Mouse (Mus musculus) intestine, embryonic 16.5 days (tissue): ENCODE data around the gene Homez. TPM values are rescaled to one million over a fixed set of nuclear protein-coding genes. Genes with fewer than 3 reads are reported as not detected.

Source experiments
- ATAC-seq: fragments of 200-750 bp; cut with Nextera tagmentation; 2 replicates; pipeline ENCODE4 v1.8.0; 2017; ENCODE audit warnings: moderate TSS enrichment, moderate library complexity
- H3K27ac ChIP-seq: fragments of 300-500 bp; sonication (generic); 2 replicates; pipeline ENCODE4 v1.5.1; 2014; ENCODE audit warnings: mild to moderate bottlenecking, low read length
- H3K27me3 ChIP-seq: fragments of 300-500 bp; sonication (generic); replicated peaks from 2 replicates; pipeline ENCODE4 v1.6.1; 2014; ENCODE audit warnings: low read length, control low read depth, mixed read lengths; ENCODE audit not compliant: control insufficient read depth, insufficient read depth
- H3K36me3 ChIP-seq: fragments of 300-500 bp; sonication (generic); 2 replicates; pipeline ENCODE4 v1.6.1; 2014; ENCODE audit warnings: low read length, control low read depth; ENCODE audit not compliant: control insufficient read depth, insufficient read depth
- H3K4me1 ChIP-seq: fragments of 300-500 bp; sonication (generic); 2 replicates; pipeline ENCODE4 v1.6.1; 2014; ENCODE audit warnings: low read length, control low read depth, mixed read lengths; ENCODE audit not compliant: control insufficient read depth, insufficient read depth
- H3K4me2 ChIP-seq: fragments of 300-500 bp; sonication (generic); 2 replicates; pipeline ENCODE4 v1.6.1; 2014; ENCODE audit warnings: low read depth, low read length, control low read depth
- H3K4me3 ChIP-seq: fragments of 300-500 bp; sonication (generic); 2 replicates; pipeline ENCODE4 v1.5.1; 2014; ENCODE audit warnings: mild to moderate bottlenecking, low read length
- H3K9ac ChIP-seq: fragments of 300-500 bp; sonication (generic); 2 replicates; pipeline ENCODE4 v1.6.1; 2014; ENCODE audit warnings: low read depth, low read length
- H3K9me3 ChIP-seq: fragments of 300-500 bp; sonication (generic); 2 replicates; pipeline ENCODE4 v1.6.1; 2016; ENCODE audit warnings: low read length, control low read depth; ENCODE audit not compliant: control insufficient read depth
- WGBS: fragments of 180-500 bp; shearing (Covaris S2); extraction: QIAGEN DNeasy Blood & Tissue Kit; methylation state at CpG from one replicate; pipeline ENCODE4 v1.1.7; 2014; 5-methylcytosine and 5-hydroxymethylcytosine counted together
- polyA plus RNA-seq: library from polyadenylated mRNA; unstranded; fragments of >200 nt; fragmentation: Nextera tagmentation; extraction: Ambion mirVana; gene quantifications from 2 replicates; pipeline ENCODE4 v1.2.1, GENCODE M21; 2015

The Homez gene
- polyA plus RNA-seq, 1 experiment from 2014 or later, result 10.2 TPM

GRCm38 (mm10) chr14:54860511-54860910 lies 10.2 kb downstream of the Homez start:
- no peaks in the 10 kb centered on the region for H3K27me3 ChIP-seq
- 51% methylated on average over 2 of the region's 2 CpGs for WGBS
- H3K27ac ChIP-seq, result no peak overlapping the region
- H3K9ac ChIP-seq, result no peak overlapping the region
- no peaks in the 10 kb centered on the region for H3K9me3 ChIP-seq
- H3K4me3 ChIP-seq, result no peak overlapping the region
- peaks cover 2% of the 10 kb centered on the region; the same call in 1 of the 2 replicates for H3K4me1 ChIP-seq
- 0 out of 2 replicates have a peak, but pooled peaks cover 6% of the 10 kb centered on the region for H3K36me3 ChIP-seq
- no peak overlapping the region for H3K4me2 ChIP-seq
- ATAC-seq, result no peak

DNA sequence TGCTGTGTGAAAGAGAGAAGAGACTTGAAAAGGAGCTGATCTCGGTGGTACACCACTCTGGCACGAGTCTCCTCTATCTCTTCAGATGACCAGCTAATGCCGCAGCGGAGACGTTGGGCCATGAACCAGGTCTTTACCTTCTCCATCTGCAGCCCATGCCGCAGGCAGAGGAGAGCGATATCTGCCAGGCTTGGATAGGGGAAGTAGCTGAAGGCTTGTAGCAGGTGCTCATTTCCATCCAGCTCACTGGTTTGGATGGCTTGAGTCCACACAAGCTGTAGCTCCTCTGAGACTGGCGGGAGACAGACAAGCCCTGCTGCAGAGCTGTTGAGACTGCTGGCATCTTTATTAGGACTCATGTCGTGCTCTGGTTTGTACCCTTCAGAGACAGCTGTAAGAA lies 12.9 kb downstream of the Homez start:
- H3K4me2 ChIP-seq, result no peak overlapping the region
- H3K9ac ChIP-seq, result no peak overlapping the region
- 91% methylated on average over 9 of the region's 9 CpGs for WGBS
- no peak for ATAC-seq
- no peaks in the 10 kb centered on the region for H3K4me1 ChIP-seq
- peaks cover 6% of the 10 kb centered on the region; the same call in 1 of the 2 replicates for H3K36me3 ChIP-seq
- H3K27ac ChIP-seq, result no peak overlapping the region
- H3K9me3 ChIP-seq, result no peaks in the 10 kb centered on the region
- no peaks in the 10 kb centered on the region for H3K27me3 ChIP-seq
- H3K4me3 ChIP-seq, result no peak overlapping the region

- Histone ChIP-seq H3K9ac (no peak overlapping the region), H3K27me3 (no peaks in the 10 kb centered on the region), H3K9me3 (no peaks in the 10 kb centered on the region), H3K4me2 (no peak overlapping the region), H3K4me3 (no peak overlapping the region), H3K27ac (no peak overlapping the region), H3K4me1 (no peaks in the 10 kb centered on the region), H3K36me3 (peaks cover 6% of the 10 kb centered on the region; the same call in 1 of the 2 replicates)
- ATAC-seq, result no peak
- 86% methylated on average over 7 of the region's 7 CpGs for WGBS
Measured at GRCm38 (mm10) chr14:54856703-54857102, 14.1 kb downstream of the Homez start.

DNA sequence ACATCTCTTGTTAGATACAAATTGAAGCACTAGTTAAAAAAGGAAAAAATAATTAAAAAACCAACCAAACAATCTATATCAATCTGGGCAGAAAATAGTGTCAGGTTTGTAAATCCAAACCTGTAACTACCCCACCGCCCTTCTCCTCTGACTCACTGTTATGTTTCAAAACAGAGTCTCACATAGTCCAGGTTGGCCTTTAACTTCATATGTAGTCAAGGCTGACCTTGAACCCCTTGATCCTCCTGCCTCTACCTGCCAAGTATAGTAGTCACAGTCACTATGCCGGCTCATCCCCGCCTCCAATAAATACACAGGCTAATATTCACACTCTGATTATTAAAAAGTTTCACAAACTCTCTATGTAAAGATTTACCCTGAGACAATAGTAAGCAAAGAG lies 15.0 kb downstream of the Homez start:
- Histone ChIP-seq H3K9ac (no peak overlapping the region), H3K4me2 (no peak overlapping the region), H3K4me1 (no peaks in the 10 kb centered on the region), H3K9me3 (no peaks in the 10 kb centered on the region), H3K4me3 (no peak overlapping the region), H3K27me3 (no peaks in the 10 kb centered on the region), H3K27ac (no peak overlapping the region), H3K36me3 (peaks cover 6% of the 10 kb centered on the region; the same call in 1 of the 2 replicates)
- 91% methylated on average over 3 of the region's 3 CpGs for WGBS
- ATAC-seq, result no peak

- H3K36me3 ChIP-seq, result no peaks in the 10 kb centered on the region
- no peaks in the 10 kb centered on the region for H3K4me1 ChIP-seq
- no peak overlapping the region for H3K4me3 ChIP-seq
- no peak for ATAC-seq
- no peaks in the 10 kb centered on the region for H3K9me3 ChIP-seq
- H3K9ac ChIP-seq, result no peak overlapping the region; the same call in 1 of the 2 replicates
- no peaks in the 10 kb centered on the region for H3K27me3 ChIP-seq
- H3K27ac ChIP-seq, result no peak overlapping the region
- 3% methylated on average over 4 of the region's 4 CpGs for WGBS
- no peak overlapping the region for H3K4me2 ChIP-seq
Measured at GRCm38 (mm10) chr14:54843461-54843860, 27.3 kb downstream of the Homez start.

DNA sequence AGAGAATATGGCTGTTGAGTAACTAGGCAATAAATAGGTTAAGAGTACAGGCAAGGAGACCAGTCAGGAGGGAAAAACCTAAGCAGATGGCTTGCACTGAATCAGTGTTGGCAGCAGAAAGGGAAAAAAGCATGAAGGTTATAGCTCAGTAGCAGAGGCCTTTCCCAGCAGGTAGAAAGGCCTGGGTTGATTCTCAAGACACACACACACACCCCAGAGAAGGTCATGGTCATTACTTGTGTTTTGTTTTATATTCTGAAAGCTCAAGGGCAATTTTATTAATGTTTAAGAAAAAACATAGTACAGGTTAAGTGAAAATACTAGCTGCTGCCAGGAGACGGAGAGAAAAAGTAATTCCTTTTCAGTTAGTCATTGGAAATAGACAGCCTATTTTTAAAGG lies 47.0 kb downstream of the Homez start:
- no peak overlapping the region for H3K4me3 ChIP-seq
- ATAC-seq, result peak; percentile 39; the same call in 1 of the 2 replicates
- no peak overlapping the region for H3K27ac ChIP-seq
- H3K4me2 ChIP-seq, result no peak overlapping the region
- no peaks in the 10 kb centered on the region for H3K9me3 ChIP-seq
- H3K9ac ChIP-seq, result no peak overlapping the region
- no peaks in the 10 kb centered on the region for H3K36me3 ChIP-seq
- no peaks in the 10 kb centered on the region for H3K27me3 ChIP-seq
- WGBS, result 89% methylated on average over 1 of the region's 1 CpGs
- H3K4me1 ChIP-seq, result no peaks in the 10 kb centered on the region

- H3K27ac ChIP-seq, result peak overlapping the region; percentile 52; the same call in 1 of the 2 replicates
- WGBS, result 53% methylated on average over 2 of the region's 2 CpGs
- no peaks in the 10 kb centered on the region for H3K9me3 ChIP-seq
- 0 out of 2 replicates have a peak overlapping the region, but pooled peaks have one; percentile 24 for H3K4me2 ChIP-seq
- H3K36me3 ChIP-seq, result no peaks in the 10 kb centered on the region
- H3K4me3 ChIP-seq, result no peak overlapping the region
- no peaks in the 10 kb centered on the region for H3K4me1 ChIP-seq
- no peak overlapping the region for H3K9ac ChIP-seq
- ATAC-seq, result peak; percentile 69
- no peaks in the 10 kb centered on the region for H3K27me3 ChIP-seq
Measured at GRCm38 (mm10) chr14:54822301-54822700, 48.5 kb downstream of the Homez start.

DNA sequence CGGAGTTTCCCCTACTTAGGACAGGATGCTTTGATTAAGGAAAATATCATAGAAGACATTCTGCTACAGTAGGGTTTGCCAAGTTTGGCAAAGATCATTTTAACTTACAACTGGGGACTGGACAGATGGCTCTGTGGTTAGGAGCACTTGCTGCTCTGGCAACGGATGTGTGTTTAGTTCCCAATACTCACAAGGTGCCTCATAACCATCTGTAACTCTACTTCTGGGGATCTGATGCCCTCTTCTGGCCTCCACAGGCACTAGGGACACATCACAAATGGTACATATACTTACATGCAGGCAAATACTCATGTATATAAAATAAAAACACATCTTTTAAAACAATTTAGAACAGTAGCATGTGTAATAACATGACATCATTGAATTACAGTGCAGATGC lies 53.0 kb downstream of the Homez start:
- H3K4me2 ChIP-seq, result no peak overlapping the region
- no peak overlapping the region for H3K9ac ChIP-seq
- H3K27me3 ChIP-seq, result no peaks in the 10 kb centered on the region
- WGBS, result 55% methylated on average over 2 of the region's 2 CpGs
- ATAC-seq, result no peak
- no peaks in the 10 kb centered on the region for H3K9me3 ChIP-seq
- H3K27ac ChIP-seq, result no peak overlapping the region
- no peaks in the 10 kb centered on the region for H3K4me1 ChIP-seq
- H3K36me3 ChIP-seq, result no peaks in the 10 kb centered on the region
- H3K4me3 ChIP-seq, result no peak overlapping the region

- no peak overlapping the region for H3K4me3 ChIP-seq
- H3K4me2 ChIP-seq, result no peak overlapping the region
- no peaks in the 10 kb centered on the region for H3K27me3 ChIP-seq
- no peak for ATAC-seq
- no peak overlapping the region for H3K27ac ChIP-seq
- H3K9me3 ChIP-seq, result no peaks in the 10 kb centered on the region
- WGBS, result 53% methylated on average over 3 of the region's 3 CpGs
- H3K4me1 ChIP-seq, result no peaks in the 10 kb centered on the region
- H3K9ac ChIP-seq, result no peak overlapping the region
- no peaks in the 10 kb centered on the region for H3K36me3 ChIP-seq
Measured at GRCm38 (mm10) chr14:54815737-54816136, 55.0 kb downstream of the Homez start.

DNA sequence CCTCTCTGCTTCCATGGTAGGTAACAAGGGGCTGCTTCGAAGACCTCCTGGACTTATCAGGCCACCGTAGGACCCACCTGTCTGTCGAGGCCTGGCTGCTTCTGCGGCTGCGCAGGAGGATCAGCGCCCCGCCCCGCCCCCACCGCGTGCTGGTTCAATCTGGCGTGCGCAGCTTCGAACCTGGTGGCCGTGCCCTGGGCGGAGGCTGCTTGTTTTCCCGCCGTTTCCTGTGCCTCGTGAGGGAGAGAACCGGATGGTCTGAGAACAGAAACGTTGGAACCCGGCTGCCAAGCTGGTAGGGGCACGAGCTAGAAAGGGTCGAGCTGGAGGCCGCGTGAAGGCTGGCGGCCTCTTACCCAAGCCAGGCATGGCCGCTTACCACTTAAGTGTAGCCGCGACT lies 56.8 kb downstream of the Homez start, which contains the start of gene Rnf212b:
Gene Rnf212b (plus strand): TSS at position 151 of the 400 bp plus-strand sequence.
- Histone ChIP-seq H3K9ac (no peak within 1 kb of the TSS), H3K27me3 (no peaks in the 10 kb centered on the region), H3K9me3 (no peaks in the 10 kb centered on the region), H3K4me3 (no peak within 1 kb of the TSS), H3K36me3 (no peaks in the 10 kb centered on the region), H3K27ac (no peak within 1 kb of the TSS), H3K4me2 (no peak within 1 kb of the TSS), H3K4me1 (no peaks in the 10 kb centered on the region)
- 83% methylated on average over 29 of the region's 29 CpGs for WGBS
- ATAC-seq, result no peak
